Mouse (Mus musculus) liver, adult (tissue): Measurements from ENCODE around the gene Ccdc6.
A peak's percentile ranks its signal among the peaks of the same experiment; 100 is the strongest.

Experiments
- GATA4 ChIP-seq: IDR thresholded peaks from 2 replicates; pipeline ENCODE4 v1.6.1; 2014; ENCODE audit warnings: mild to moderate bottlenecking, low read length; ENCODE audit not compliant: insufficient replicate concordance

The Ccdc6 gene

GRCm38 (mm10) chr10:70081564-70082175, 15.3 kb upstream of the Ccdc6 start:
- no peak for TF ChIP-seq GATA4

- no peak for TF ChIP-seq GATA4
These were observed 13.7 kb upstream of the Ccdc6 start for GRCm38 (mm10) chr10:70083241-70083640.

GRCm38 (mm10) chr10:70085256-70085961, 11.5 kb upstream of the Ccdc6 start:
- TF ChIP-seq GATA4 = no peak

GRCm38 (mm10) chr10:70088788-70089187, 8.1 kb upstream of the Ccdc6 start:
- no peak for TF ChIP-seq GATA4

GRCm38 (mm10) chr10:70091876-70092462, 5.0 kb upstream of the Ccdc6 start:
- no peak for TF ChIP-seq GATA4

- TF ChIP-seq GATA4 = no peak
These were observed 3.1 kb upstream of the Ccdc6 start for GRCm38 (mm10) chr10:70093782-70094181.

- no peak for TF ChIP-seq GATA4
These were observed 1.9 kb upstream of the Ccdc6 start for GRCm38 (mm10) chr10:70095031-70095470.

- TF ChIP-seq GATA4 = no peak
These were observed 1.2 kb upstream of the Ccdc6 start for GRCm38 (mm10) chr10:70095506-70096270.

GRCm38 (mm10) chr10:70097291-70097901, 475 bp downstream of the Ccdc6 start:
- TF ChIP-seq GATA4 = no peak

GRCm38 (mm10) chr10:70097911-70098569, 1.1 kb downstream of the Ccdc6 start:
- TF ChIP-seq GATA4 = no peak

- TF ChIP-seq GATA4 = no peak
These were observed 1.7 kb downstream of the Ccdc6 start for GRCm38 (mm10) chr10:70098626-70099025.

- peak; percentile 71; the same call in 1 of the 2 replicates for TF ChIP-seq GATA4
These were observed 2.1 kb downstream of the Ccdc6 start for GRCm38 (mm10) chr10:70099052-70099451.

GRCm38 (mm10) chr10:70102086-70102485, 5.2 kb downstream of the Ccdc6 start:
- TF ChIP-seq GATA4 = no peak

- no peak for TF ChIP-seq GATA4
These were observed 11.1 kb downstream of the Ccdc6 start for GRCm38 (mm10) chr10:70108016-70108415.

GRCm38 (mm10) chr10:70109974-70110373, 13.1 kb downstream of the Ccdc6 start:
- TF ChIP-seq GATA4 = no peak
